Mouse (Mus musculus): ENCODE results near the gene Glycam1. TPM values are rescaled to one million over a fixed set of nuclear protein-coding genes. Genes with fewer than 3 reads are reported as not detected.

Glycam1 gene
- polyA plus RNA-seq, 1 experiment from 2014 or later = not detected

Other genes with a start within 250 kb of the Glycam1 start
- 20.1 and 22.7 TPM in 2 replicates for gene Zfp385a, start 225.0 kb downstream of the Glycam1 start, polyA plus RNA-seq (2015; fragmentation: Nextera tagmentation; extraction: Ambion mirVana)
- gene Itga5, start 198.3 kb downstream of the Glycam1 start, polyA plus RNA-seq (2015; fragmentation: Nextera tagmentation; extraction: Ambion mirVana) = 5.8 and 7.4 TPM in 2 replicates
- gene Gtsf1, start 134.6 kb downstream of the Glycam1 start, polyA plus RNA-seq (2015; fragmentation: Nextera tagmentation; extraction: Ambion mirVana) = 0.32 TPM in 1 of 2 replicates, not detected in the other
- not detected in 2 replicates for gene Gtsf2, start 116.6 kb downstream of the Glycam1 start, polyA plus RNA-seq (2015; fragmentation: Nextera tagmentation; extraction: Ambion mirVana)
- 1.5 and 1.6 TPM in 2 replicates for gene Nckap1l, start 111.3 kb downstream of the Glycam1 start, polyA plus RNA-seq (2015; fragmentation: Nextera tagmentation; extraction: Ambion mirVana)
- gene Pde1b, start 62.0 kb downstream of the Glycam1 start, polyA plus RNA-seq (2015; fragmentation: Nextera tagmentation; extraction: Ambion mirVana) = 77.7 and 91.9 TPM in 2 replicates
- gene Ppp1r1a, start 27.1 kb downstream of the Glycam1 start, polyA plus RNA-seq (2015; fragmentation: Nextera tagmentation; extraction: Ambion mirVana) = 147 and 160 TPM in 2 replicates
- not detected in 2 replicates for gene Mucl1, start 190.4 kb upstream of the Glycam1 start, polyA plus RNA-seq (2015; fragmentation: Nextera tagmentation; extraction: Ambion mirVana)